Mouse (Mus musculus) duodenum, adult 2 months (tissue): Measurements from ENCODE around the gene Btaf1. TPM values are rescaled to one million over a fixed set of nuclear protein-coding genes. Genes with fewer than 3 reads are reported as not detected.

Experiments used
- polyA plus RNA-seq: library from polyadenylated mRNA; depleted of rRNA; stranded (reverse); fragments of >200 nt; gene quantifications from 2 replicates; pipeline ENCODE4 v1.2.3, GENCODE M21; 2012; ENCODE audit warnings: low replicate concordance; rRNA removed

Btaf1 gene
- polyA plus RNA-seq: 1.4 and 1.6 TPM in 2 replicates

DNA sequence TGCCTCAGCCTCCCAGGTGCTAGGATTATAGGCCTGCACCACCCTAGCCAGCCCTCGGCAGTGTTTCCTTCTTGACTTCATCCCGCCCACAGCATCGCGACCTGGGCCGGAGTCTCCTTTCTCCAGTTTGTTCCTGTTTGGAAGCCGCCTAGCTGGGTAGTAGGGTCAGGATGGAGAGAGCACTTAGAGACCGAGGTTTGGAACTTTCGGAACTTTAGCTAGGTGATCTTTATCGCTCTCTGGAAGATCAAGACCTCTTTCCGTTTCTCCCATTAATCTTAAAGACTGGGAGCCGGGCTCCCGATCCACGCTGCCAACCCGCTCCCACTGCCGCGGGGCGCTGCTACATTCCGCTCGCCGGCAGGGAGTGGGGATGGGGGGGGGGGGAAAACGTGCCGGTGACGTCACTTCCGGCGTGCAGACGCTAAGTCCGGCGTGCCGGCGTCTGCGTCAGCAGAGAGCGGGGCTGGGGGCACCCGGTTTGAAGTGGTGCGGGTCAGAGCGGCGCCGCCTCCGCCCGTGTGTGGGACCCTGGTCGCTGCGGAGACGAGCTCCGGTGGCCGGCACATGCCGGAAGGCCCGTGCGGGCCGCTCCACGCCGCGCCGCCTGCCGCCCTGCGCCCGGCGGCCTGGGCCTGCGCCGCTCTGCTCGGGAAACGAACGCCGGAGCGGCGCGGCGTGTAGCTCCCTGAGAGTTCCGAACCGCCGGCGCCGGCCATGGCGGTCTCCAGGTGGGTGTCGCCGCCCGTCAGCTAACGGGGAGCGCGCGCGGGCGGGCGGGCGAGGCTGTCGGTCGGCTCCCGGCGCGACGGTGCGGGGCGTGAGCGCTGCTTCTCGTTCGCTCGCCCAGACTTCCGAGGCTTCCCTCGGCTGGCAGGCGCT is at the start of gene Btaf1:
Gene Btaf1, plus strand, starts transcription at position 409 of the 882 bp plus-strand sequence.

DNA sequence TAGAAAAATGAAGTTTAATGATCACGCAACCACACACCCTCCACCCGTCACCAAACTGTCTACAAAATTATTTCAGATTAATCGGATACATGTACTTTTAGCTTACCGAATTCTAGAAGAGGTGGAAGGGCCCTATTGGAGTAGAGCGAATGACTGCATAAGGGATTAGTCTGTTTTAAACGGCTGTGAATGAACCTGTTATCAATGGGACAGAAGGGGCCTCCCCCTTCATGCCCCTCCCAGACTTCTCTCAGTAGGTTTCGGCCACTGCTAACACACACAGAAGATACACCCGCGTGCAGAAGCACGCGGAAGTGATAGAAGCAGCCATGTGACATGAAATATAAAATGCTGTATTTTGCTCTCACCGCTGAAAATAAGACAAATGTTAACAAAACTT is 6.4 kb upstream of the Btaf1 start, which contains the start of gene Fgfbp3:
Gene Fgfbp3, minus strand, starts transcription at position 150 of the 400 bp plus-strand sequence.

Other genes with a start within 250 kb of the Btaf1 start
- 0.52 and 1.4 TPM in 2 replicates for gene Ppp1r3c, start 189.4 kb upstream of the Btaf1 start, polyA plus RNA-seq
- gene Tnks2, start 91.8 kb upstream of the Btaf1 start, polyA plus RNA-seq: 5.0 and 10.7 TPM in 2 replicates
- 5.7 and 8.0 TPM in 2 replicates for gene Fgfbp3, start 6.5 kb upstream of the Btaf1 start, polyA plus RNA-seq